Mouse (Mus musculus) midbrain, embryonic 16.5 days (tissue): ENCODE measurements around the gene Myo15b. TPM values are rescaled to one million over a fixed set of nuclear protein-coding genes. Genes with fewer than 3 reads are reported as not detected.

Experiments
- ATAC-seq: fragments of 200-750 bp; cut with Nextera tagmentation; 2 replicates; pipeline ENCODE4 v1.8.0; 2017; ENCODE audit warnings: moderate TSS enrichment
- H3K27ac ChIP-seq: fragments of 300-500 bp; sonication (generic); 2 replicates; pipeline ENCODE4 v1.5.1; 2014; ENCODE audit warnings: mild to moderate bottlenecking, low read length, mixed read lengths
- H3K27me3 ChIP-seq: fragments of 300-500 bp; sonication (generic); 2 replicates; pipeline ENCODE4 v1.6.1; 2014; ENCODE audit warnings: low read depth, low read length, mixed read lengths; ENCODE audit not compliant: control insufficient read depth, insufficient read depth
- H3K36me3 ChIP-seq: fragments of 300-500 bp; sonication (generic); 2 replicates; pipeline ENCODE4 v1.6.1; 2014; ENCODE audit warnings: mild to moderate bottlenecking, low read length, moderate library complexity, mixed read lengths; ENCODE audit not compliant: control insufficient read depth, insufficient read depth
- H3K4me1 ChIP-seq: fragments of 300-500 bp; sonication (generic); 2 replicates; pipeline ENCODE4 v1.6.1; 2014; ENCODE audit warnings: mild to moderate bottlenecking, low read length, mixed read lengths; ENCODE audit not compliant: control insufficient read depth, insufficient read depth
- H3K4me2 ChIP-seq: fragments of 300-500 bp; sonication (generic); 2 replicates; pipeline ENCODE4 v1.6.1; 2014; ENCODE audit warnings: mild to moderate bottlenecking, low read length, mixed read lengths
- H3K4me3 ChIP-seq: fragments of 300-500 bp; sonication (generic); 2 replicates; pipeline ENCODE4 v1.5.1; 2014; ENCODE audit warnings: low read depth, mild to moderate bottlenecking, low read length, moderate library complexity, mixed read lengths
- H3K9ac ChIP-seq: fragments of 300-500 bp; sonication (generic); 2 replicates; pipeline ENCODE4 v1.6.1; 2014; ENCODE audit warnings: low read depth, low read length, mixed read lengths
- H3K9me3 ChIP-seq: fragments of 300-500 bp; sonication (generic); replicated peaks from 2 replicates; pipeline ENCODE4 v1.6.1; 2014; ENCODE audit warnings: mild to moderate bottlenecking, low read length, mixed read lengths; ENCODE audit not compliant: control insufficient read depth, poor library complexity, severe bottlenecking
- WGBS: fragments of 180-500 bp; shearing (Covaris S2); extraction: QIAGEN DNeasy Blood & Tissue Kit; methylation state at CpG from one replicate; pipeline ENCODE4 v1.1.7; 2014; 5-methylcytosine and 5-hydroxymethylcytosine counted together
- polyA plus RNA-seq: library from polyadenylated mRNA; unstranded; fragments of >200 nt; fragmentation: Nextera tagmentation; extraction: Ambion mirVana; gene quantifications from 2 replicates; pipeline ENCODE4 v1.2.1, GENCODE M21; 2015

Gene Myo15b
- polyA plus RNA-seq, 1 experiment from 2014 or later: not detected

DNA sequence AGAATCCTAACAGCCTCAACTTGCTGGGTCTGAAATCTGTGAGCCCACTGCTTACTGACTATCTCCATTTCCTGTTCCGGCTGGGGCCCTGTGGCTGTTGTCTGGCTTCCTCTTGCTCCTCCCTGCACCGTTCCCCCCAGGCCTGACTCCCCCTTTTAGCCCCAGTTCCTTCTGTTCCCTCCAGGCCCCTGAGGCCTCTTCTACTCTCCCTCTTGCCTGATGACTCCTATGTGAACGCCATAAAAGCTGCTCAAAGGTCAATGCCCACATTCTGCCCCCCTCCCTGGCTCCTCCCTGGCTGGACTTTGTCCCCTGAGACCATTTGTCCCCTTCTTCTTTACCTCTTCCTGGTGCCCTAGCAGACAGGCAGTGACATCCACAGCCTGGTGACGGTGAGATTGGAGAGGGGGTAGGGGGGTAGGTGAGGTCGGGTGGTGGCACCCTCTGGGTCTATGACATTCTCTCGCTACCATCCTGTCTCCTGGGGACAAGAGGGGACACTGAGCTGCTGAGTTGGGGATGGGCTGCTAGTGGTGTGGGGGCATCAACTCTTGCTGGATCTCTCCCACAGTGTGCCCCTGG lies 19.1 kb downstream of the Myo15b start:
- H3K9me3 ChIP-seq: no peaks in the 10 kb centered on the region
- H3K27ac ChIP-seq: no peak overlapping the region
- H3K4me3 ChIP-seq: no peak overlapping the region
- no peaks in the 10 kb centered on the region for H3K36me3 ChIP-seq
- ATAC-seq: no peak
- no peaks in the 10 kb centered on the region for H3K4me1 ChIP-seq
- 79% methylated on average over 6 of the region's 6 CpGs for WGBS
- H3K9ac ChIP-seq: no peak overlapping the region
- H3K27me3 ChIP-seq: no peaks in the 10 kb centered on the region
- H3K4me2 ChIP-seq: no peak overlapping the region

- no peak overlapping the region for H3K27ac ChIP-seq
- no peaks in the 10 kb centered on the region for H3K36me3 ChIP-seq
- H3K4me1 ChIP-seq: no peaks in the 10 kb centered on the region
- no peak overlapping the region for H3K4me3 ChIP-seq
- WGBS: 79% methylated on average over 8 of the region's 8 CpGs
- no peaks in the 10 kb centered on the region for H3K9me3 ChIP-seq
- no peaks in the 10 kb centered on the region; the same call in 1 of the 2 replicates for H3K27me3 ChIP-seq
- ATAC-seq: no peak
- H3K4me2 ChIP-seq: no peak overlapping the region
- no peak overlapping the region for H3K9ac ChIP-seq
Observed at GRCm38 (mm10) chr11:115878071-115878470, 19.9 kb downstream of the Myo15b start.

DNA sequence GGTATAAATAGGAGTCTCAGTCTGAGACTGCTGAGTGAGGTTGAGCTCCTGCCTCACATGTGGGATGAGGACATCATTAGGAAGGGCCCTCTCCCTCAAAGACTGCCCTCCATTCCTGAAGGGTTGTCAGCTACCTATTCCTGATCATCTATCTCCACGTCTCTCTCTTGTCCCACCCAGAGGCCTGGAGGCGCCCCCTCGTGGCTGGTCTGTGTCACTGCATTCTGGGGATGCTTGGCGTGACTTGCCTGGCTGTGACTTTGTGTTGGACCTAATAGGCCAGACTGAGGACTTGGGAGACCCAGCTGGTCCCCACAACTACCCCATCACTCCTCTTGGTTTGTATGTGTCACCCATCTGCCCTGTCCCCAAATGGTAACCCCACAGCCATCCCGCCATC lies 22.8 kb downstream of the Myo15b start:
- Histone ChIP-seq H3K27ac (no peak overlapping the region), H3K27me3 (no peaks in the 10 kb centered on the region; the same call in none of the 2 replicates), H3K4me1 (no peaks in the 10 kb centered on the region), H3K36me3 (no peaks in the 10 kb centered on the region), H3K9me3 (no peaks in the 10 kb centered on the region), H3K4me3 (no peak overlapping the region), H3K9ac (no peak overlapping the region), H3K4me2 (no peak overlapping the region)
- no peak for ATAC-seq
- 22% methylated on average over 5 of the region's 5 CpGs for WGBS

- Histone ChIP-seq H3K27ac (no peak overlapping the region), H3K4me1 (no peaks in the 10 kb centered on the region), H3K4me2 (no peak overlapping the region), H3K9ac (no peak overlapping the region), H3K9me3 (no peaks in the 10 kb centered on the region), H3K4me3 (no peak overlapping the region), H3K36me3 (no peaks in the 10 kb centered on the region), H3K27me3 (no peaks in the 10 kb centered on the region; the same call in none of the 2 replicates)
- 36% methylated on average over 17 of the region's 17 CpGs for WGBS
- ATAC-seq: no peak
Observed at GRCm38 (mm10) chr11:115883251-115883650, 25.0 kb downstream of the Myo15b start.

- Histone ChIP-seq H3K4me2 (no peak overlapping the region), H3K9me3 (no peaks in the 10 kb centered on the region), H3K4me3 (no peak overlapping the region), H3K36me3 (no peaks in the 10 kb centered on the region), H3K9ac (no peak overlapping the region), H3K4me1 (no peaks in the 10 kb centered on the region), H3K27me3 (no peaks in the 10 kb centered on the region; the same call in none of the 2 replicates), H3K27ac (no peak overlapping the region)
- WGBS: 90% methylated on average over 3 of the region's 3 CpGs
- no peak for ATAC-seq
Observed at GRCm38 (mm10) chr11:115884361-115884760, 26.2 kb downstream of the Myo15b start.

DNA sequence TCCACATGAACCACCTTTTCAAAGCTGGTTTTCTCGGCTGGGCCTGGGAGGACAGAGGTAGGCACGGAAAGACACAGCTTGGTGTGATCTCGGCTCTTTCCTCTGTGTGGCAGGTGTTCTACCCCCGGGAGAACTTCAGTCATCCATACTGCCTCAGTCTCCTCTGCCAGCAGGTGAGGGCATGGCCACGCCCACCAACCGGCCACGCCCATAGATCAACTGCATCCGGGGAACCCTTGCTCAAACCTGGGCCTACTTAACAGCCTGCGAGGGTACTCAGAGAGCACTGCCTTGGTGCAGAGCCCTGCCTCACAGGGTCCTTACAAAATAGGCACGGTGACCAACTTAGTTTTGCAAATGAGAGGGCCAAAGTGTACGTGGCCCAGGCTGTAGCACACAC lies 27.1 kb downstream of the Myo15b start:
- WGBS: 75% methylated on average over 11 of the region's 11 CpGs
- Histone ChIP-seq H3K9ac (no peak overlapping the region), H3K4me2 (no peak overlapping the region), H3K9me3 (no peaks in the 10 kb centered on the region), H3K27me3 (no peaks in the 10 kb centered on the region; the same call in none of the 2 replicates), H3K4me3 (no peak overlapping the region), H3K27ac (no peak overlapping the region), H3K4me1 (no peaks in the 10 kb centered on the region), H3K36me3 (no peaks in the 10 kb centered on the region)
- no peak for ATAC-seq

GRCm38 (mm10) chr11:115886446-115886845 lies 28.2 kb downstream of the Myo15b start:
- no peak for ATAC-seq
- Histone ChIP-seq H3K4me2 (no peak overlapping the region), H3K4me3 (no peak overlapping the region), H3K9ac (no peak overlapping the region), H3K36me3 (no peaks in the 10 kb centered on the region), H3K27ac (no peak overlapping the region), H3K9me3 (no peaks in the 10 kb centered on the region), H3K4me1 (no peaks in the 10 kb centered on the region), H3K27me3 (no peaks in the 10 kb centered on the region; the same call in none of the 2 replicates)
- 90% methylated on average over 11 of the region's 11 CpGs for WGBS

GRCm38 (mm10) chr11:115888020-115888419 lies 29.8 kb downstream of the Myo15b start:
- no peaks in the 10 kb centered on the region for H3K9me3 ChIP-seq
- H3K36me3 ChIP-seq: no peaks in the 10 kb centered on the region
- H3K4me3 ChIP-seq: no peak overlapping the region
- no peak for ATAC-seq
- H3K4me2 ChIP-seq: no peak overlapping the region
- no peaks in the 10 kb centered on the region; the same call in 1 of the 2 replicates for H3K27me3 ChIP-seq
- WGBS: 76% methylated on average over 5 of the region's 5 CpGs
- H3K9ac ChIP-seq: no peak overlapping the region
- H3K4me1 ChIP-seq: no peaks in the 10 kb centered on the region
- no peak overlapping the region for H3K27ac ChIP-seq

DNA sequence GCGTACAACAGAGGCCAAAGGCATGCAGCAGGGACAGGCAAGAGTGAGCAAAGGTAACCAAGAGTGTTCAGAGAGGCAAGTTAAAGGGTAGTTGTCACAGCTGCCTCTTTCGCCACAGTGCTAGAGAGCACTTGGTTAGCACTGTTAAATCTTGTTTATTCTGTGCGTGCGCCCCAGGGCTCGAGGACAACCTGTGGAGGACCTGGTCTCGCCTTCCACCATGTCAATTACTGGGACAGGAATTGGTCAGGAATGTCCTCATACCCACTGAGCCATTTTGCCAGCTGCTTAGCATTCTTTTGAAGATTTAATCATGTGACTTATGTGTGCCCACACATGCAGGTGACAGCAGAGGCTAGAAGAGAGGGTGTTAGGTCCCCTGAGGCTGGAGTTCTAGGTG lies 31.0 kb downstream of the Myo15b start:
- no peaks in the 10 kb centered on the region for H3K9me3 ChIP-seq
- no peaks in the 10 kb centered on the region for H3K4me1 ChIP-seq
- peaks cover 6% of the 10 kb centered on the region; the same call in 1 of the 2 replicates for H3K36me3 ChIP-seq
- H3K9ac ChIP-seq: no peak overlapping the region
- WGBS: 89% methylated on average over 6 of the region's 6 CpGs
- no peak overlapping the region for H3K4me3 ChIP-seq
- no peak for ATAC-seq
- no peak overlapping the region for H3K4me2 ChIP-seq
- H3K27me3 ChIP-seq: no peaks in the 10 kb centered on the region
- no peak overlapping the region for H3K27ac ChIP-seq
